Mouse (Mus musculus) adrenal gland, adult 18-20 months (tissue): ENCODE measurements around the gene V1ra8. TPM values are rescaled to one million over a fixed set of nuclear protein-coding genes. Genes with fewer than 3 reads are reported as not detected.
"Not testable (repeated sequence)": the region's sequence is repeated elsewhere in the genome, so short reads cannot be mapped to it uniquely, and the experiment has no call there.

Experiments
- DNase-seq, 2 experiments: peaks; one replicate each; pipeline ENCODE4 v3.0.0; 2021 to 2022; ENCODE audit warnings: low spot score in 2 of 2
- long read RNA-seq, 2 experiments: library from polyadenylated mRNA; stranded (forward); transcript quantifications; one replicate each; pipeline ENCODE4 v2.0.0; 2021
- total RNA-seq, 2 experiments: library from RNA; stranded (reverse); gene quantifications; 1 replicate in 1 of 2; 2 replicates in 1 of 2; pipeline ENCODE4 v1.2.3; 2021

The V1ra8 gene
- not detected for total RNA-seq
- long read RNA-seq, experiment 1, result 0 reads
- long read RNA-seq, experiment 2, result 0 reads

GRCm38 (mm10) chr6:90202493-90202892, at the start of gene V1ra8:
V1ra8 (plus strand) TSS chr6:90202793.
- not testable (repeated sequence) for DNase-seq

- DNase-seq, result no peak
Measured at GRCm38 (mm10) chr6:90160139-90160538, 42.5 kb upstream of the V1ra8 start.

GRCm38 (mm10) chr6:90174508-90174907, 28.1 kb upstream of the V1ra8 start, which contains the start of gene Vmn1r52:
Vmn1r52 (plus strand) TSS chr6:90174808.
- no peak for DNase-seq

- no peak for DNase-seq
Measured at GRCm38 (mm10) chr6:90224338-90224737, 21.7 kb downstream of the V1ra8 start, which contains the start of gene Vmn1r53. Vmn1r53 (minus strand) TSS chr6:90224438.

- not testable (repeated sequence) for DNase-seq
Measured at GRCm38 (mm10) chr6:90232114-90232513, 29.5 kb downstream of the V1ra8 start.

GRCm38 (mm10) chr6:90232681-90233080, 30.1 kb downstream of the V1ra8 start:
- DNase-seq, result no peak

- DNase-seq, result no peak
Measured at GRCm38 (mm10) chr6:90244019-90244418, 41.4 kb downstream of the V1ra8 start.

- no peak for DNase-seq
Measured at GRCm38 (mm10) chr6:90246000-90246399, 43.4 kb downstream of the V1ra8 start, which contains the start of gene Vmn1r54. Vmn1r54 (plus strand) TSS chr6:90246300.

Other genes starting within 250 kb of the V1ra8 start
- gene Vmn1r46, start 233.5 kb upstream of the V1ra8 start, total RNA-seq, result not detected
- not detected for gene Vmn1r47, start 186.6 kb upstream of the V1ra8 start, total RNA-seq
- gene Vmn1r48, start 166.0 kb upstream of the V1ra8 start, total RNA-seq, result not detected
- gene Vmn1r49, start 124.3 kb upstream of the V1ra8 start, total RNA-seq, result not detected
- not detected for gene Vmn1r50, start 101.4 kb upstream of the V1ra8 start, total RNA-seq
- gene Vmn1r51, start 80.2 kb upstream of the V1ra8 start, total RNA-seq, result not detected
- not detected for gene Vmn1r52, start 28.0 kb upstream of the V1ra8 start, total RNA-seq
- not detected for gene Vmn1r53, start 21.6 kb downstream of the V1ra8 start, total RNA-seq
- not detected for gene Vmn1r54, start 43.5 kb downstream of the V1ra8 start, total RNA-seq
- not detected for gene BC048671, start 98.4 kb downstream of the V1ra8 start, total RNA-seq
- gene Chst13, start 122.4 kb downstream of the V1ra8 start, total RNA-seq, result not detected
- under 1 TPM; 0.10 to 0.13 TPM for gene Uroc1, start 130.5 kb downstream of the V1ra8 start, total RNA-seq
- 10 to 100 TPM; 33.0 to 43.5 TPM for gene Zxdc, start 166.7 kb downstream of the V1ra8 start, total RNA-seq
- gene Cfap100, start 226.0 kb downstream of the V1ra8 start, total RNA-seq, result under 1 TPM; 0.48 to 0.99 TPM